Mouse (Mus musculus) midbrain, embryonic 16.5 days (tissue): ENCODE measurements around the gene Gm2026. TPM values are rescaled to one million over a fixed set of nuclear protein-coding genes. Genes with fewer than 3 reads are reported as not detected.
"Not testable (repeated sequence)": the region's sequence is repeated elsewhere in the genome, so short reads cannot be mapped to it uniquely, and the experiment has no call there.

ENCODE experiments used
- ATAC-seq: fragments of 200-750 bp; cut with Nextera tagmentation; 2 replicates; pipeline ENCODE4 v1.8.0; 2017; ENCODE audit warnings: moderate TSS enrichment
- H3K27ac ChIP-seq: fragments of 300-500 bp; sonication (generic); 2 replicates; pipeline ENCODE4 v1.5.1; 2014; ENCODE audit warnings: mild to moderate bottlenecking, low read length, mixed read lengths
- H3K27me3 ChIP-seq: fragments of 300-500 bp; sonication (generic); 2 replicates; pipeline ENCODE4 v1.6.1; 2014; ENCODE audit warnings: low read depth, low read length, mixed read lengths; ENCODE audit not compliant: control insufficient read depth, insufficient read depth
- H3K36me3 ChIP-seq: fragments of 300-500 bp; sonication (generic); 2 replicates; pipeline ENCODE4 v1.6.1; 2014; ENCODE audit warnings: mild to moderate bottlenecking, low read length, moderate library complexity, mixed read lengths; ENCODE audit not compliant: control insufficient read depth, insufficient read depth
- H3K4me1 ChIP-seq: fragments of 300-500 bp; sonication (generic); 2 replicates; pipeline ENCODE4 v1.6.1; 2014; ENCODE audit warnings: mild to moderate bottlenecking, low read length, mixed read lengths; ENCODE audit not compliant: control insufficient read depth, insufficient read depth
- H3K4me2 ChIP-seq: fragments of 300-500 bp; sonication (generic); 2 replicates; pipeline ENCODE4 v1.6.1; 2014; ENCODE audit warnings: mild to moderate bottlenecking, low read length, mixed read lengths
- H3K4me3 ChIP-seq: fragments of 300-500 bp; sonication (generic); 2 replicates; pipeline ENCODE4 v1.5.1; 2014; ENCODE audit warnings: low read depth, mild to moderate bottlenecking, low read length, moderate library complexity, mixed read lengths
- H3K9ac ChIP-seq: fragments of 300-500 bp; sonication (generic); 2 replicates; pipeline ENCODE4 v1.6.1; 2014; ENCODE audit warnings: low read depth, low read length, mixed read lengths
- H3K9me3 ChIP-seq: fragments of 300-500 bp; sonication (generic); replicated peaks from 2 replicates; pipeline ENCODE4 v1.6.1; 2014; ENCODE audit warnings: mild to moderate bottlenecking, low read length, mixed read lengths; ENCODE audit not compliant: control insufficient read depth, poor library complexity, severe bottlenecking
- whole genome bisulfite sequencing: fragments of 180-500 bp; shearing (Covaris S2); extraction: QIAGEN DNeasy Blood & Tissue Kit; methylation state at CpG from one replicate; pipeline ENCODE4 v1.1.7; 2014; 5-methylcytosine and 5-hydroxymethylcytosine counted together
- polyA plus RNA-seq: library from polyadenylated mRNA; unstranded; fragments of >200 nt; fragmentation: Nextera tagmentation; extraction: Ambion mirVana; gene quantifications from 2 replicates; pipeline ENCODE4 v1.2.1, GENCODE M21; 2015

Gm2026 gene
- 26.6 and 30.2 TPM in 2 replicates for polyA plus RNA-seq

DNA sequence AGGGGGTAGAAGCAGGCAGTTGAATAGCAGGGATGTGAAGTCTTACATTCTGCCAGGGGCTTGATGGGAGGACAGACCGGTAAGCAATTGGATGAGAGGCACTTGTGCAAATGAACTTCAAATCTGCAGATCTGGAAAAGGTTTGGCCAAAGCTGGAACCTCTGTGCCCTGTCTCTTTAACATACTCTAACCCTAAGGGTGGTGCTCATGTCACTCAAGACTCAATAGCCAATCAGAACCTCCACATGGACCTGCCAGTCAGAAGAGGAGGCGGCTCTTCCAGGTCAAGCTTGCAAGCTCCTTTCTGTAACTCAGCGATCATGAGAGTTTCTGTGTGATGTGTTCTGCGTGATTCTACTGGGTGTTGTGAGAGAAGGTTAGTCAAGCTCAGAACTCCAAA is at the start of gene Gm2026:
TSS of gene Gm2026 (plus strand) at position 301 of the 400 bp plus-strand sequence.
- H3K9ac ChIP-seq, H3K36me3 ChIP-seq, H3K27me3 ChIP-seq, H3K4me3 ChIP-seq, H3K9me3 ChIP-seq, H3K4me1 ChIP-seq, ATAC-seq, H3K27ac ChIP-seq, H3K4me2 ChIP-seq: not testable (repeated sequence)
- no CpG with 5 or more reads among the region's 4 CpGs for WGBS

DNA sequence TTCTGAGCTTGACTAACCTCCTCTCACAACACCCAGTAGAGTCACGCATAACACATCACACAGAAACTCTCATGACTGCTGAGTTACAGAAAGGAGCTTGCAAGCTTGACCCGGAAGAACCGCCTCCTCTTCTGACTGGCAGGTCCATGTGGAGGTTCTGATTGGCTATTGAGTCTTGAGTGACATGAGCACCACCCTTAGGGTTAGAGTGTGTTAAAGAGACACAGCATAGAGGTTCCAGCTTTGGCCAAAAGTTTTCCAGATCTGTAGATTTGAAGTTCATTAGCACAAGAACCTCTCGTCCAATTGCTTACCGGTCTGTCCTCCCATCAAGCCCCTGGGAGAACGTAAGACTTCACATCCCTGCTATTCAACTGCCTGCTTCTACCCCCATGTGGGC is 34.1 kb upstream of the Gm2026 start, which contains the start of gene Zfp966:
TSS of gene Zfp966 (minus strand) at position 101 of the 400 bp plus-strand sequence.
- H3K4me2 ChIP-seq, H3K9me3 ChIP-seq, H3K9ac ChIP-seq, H3K27ac ChIP-seq, H3K27me3 ChIP-seq, H3K4me1 ChIP-seq, ATAC-seq, H3K4me3 ChIP-seq, H3K36me3 ChIP-seq: not testable (repeated sequence)
- WGBS, result no CpG with 5 or more reads among the region's 6 CpGs

Other genes with a start within 250 kb of the Gm2026 start
- gene Gm2007, start 223.8 kb upstream of the Gm2026 start, polyA plus RNA-seq, result not detected in 2 replicates
- gene Gm14288, start 164.2 kb upstream of the Gm2026 start, polyA plus RNA-seq, result 3.8 and 5.8 TPM in 2 replicates
- 29.4 and 33.6 TPM in 2 replicates for gene Gm6710, start 96.1 kb upstream of the Gm2026 start, polyA plus RNA-seq
- 2.3 and 2.7 TPM in 2 replicates for gene Zfp966, start 34.2 kb upstream of the Gm2026 start, polyA plus RNA-seq
- 0.60 and 0.99 TPM in 2 replicates for gene Gm2004, start 184.5 kb downstream of the Gm2026 start, polyA plus RNA-seq